Mouse (Mus musculus): ENCODE data around the gene Doc2g.

Doc2g gene

GRCm38 (mm10) chr19:3988750-3989149, 14.4 kb upstream of the Doc2g start:
- in situ Hi-C loops (cut with MboI; ENCODE audit: low sequenced_read_pairs), result no loop called here

GRCm38 (mm10) chr19:3990804-3991203, 12.3 kb upstream of the Doc2g start:
- in situ Hi-C loops (cut with MboI; ENCODE audit: low sequenced_read_pairs), result no loop called here

- in situ Hi-C loops (cut with MboI; ENCODE audit: low sequenced_read_pairs), result no loop called here
Measured at GRCm38 (mm10) chr19:3991562-3991961, 11.6 kb upstream of the Doc2g start.

GRCm38 (mm10) chr19:3991966-3992365, 11.1 kb upstream of the Doc2g start:
- in situ Hi-C loops (cut with MboI; ENCODE audit: low sequenced_read_pairs), result no loop called here

GRCm38 (mm10) chr19:3992416-3992815, 10.7 kb upstream of the Doc2g start, which contains the start of gene Tbx10:
Tbx10 (plus strand) TSS chr19:3992752.
- in situ Hi-C loops (cut with MboI; ENCODE audit: low sequenced_read_pairs), result no loop called here

- in situ Hi-C loops (cut with MboI; ENCODE audit: low sequenced_read_pairs), result no loop called here
Measured at GRCm38 (mm10) chr19:3994932-3995331, 8.2 kb upstream of the Doc2g start.

GRCm38 (mm10) chr19:3995505-3995904, 7.6 kb upstream of the Doc2g start:
- in situ Hi-C loops (cut with MboI; ENCODE audit: low sequenced_read_pairs), result no loop called here

GRCm38 (mm10) chr19:3996106-3996505, 7.0 kb upstream of the Doc2g start:
- in situ Hi-C loops (cut with MboI; ENCODE audit: low sequenced_read_pairs), result no loop called here

GRCm38 (mm10) chr19:3996747-3997146, 6.4 kb upstream of the Doc2g start:
- in situ Hi-C loops (cut with MboI; ENCODE audit: low sequenced_read_pairs), result no loop called here

GRCm38 (mm10) chr19:3997231-3997630, 5.9 kb upstream of the Doc2g start:
- in situ Hi-C loops (cut with MboI; ENCODE audit: low sequenced_read_pairs), result no loop called here

GRCm38 (mm10) chr19:3998335-3998734, 4.8 kb upstream of the Doc2g start:
- in situ Hi-C loops (cut with MboI; ENCODE audit: low sequenced_read_pairs), result no loop called here

- in situ Hi-C loops (cut with MboI; ENCODE audit: low sequenced_read_pairs), result no loop called here
Measured at GRCm38 (mm10) chr19:3999121-3999730, 3.9 kb upstream of the Doc2g start.

GRCm38 (mm10) chr19:4000119-4000900, 2.8 kb upstream of the Doc2g start, which contains the start of the genes Nudt8 and Gm49405:
Nudt8 (plus strand) TSS chr19:4000580.
Gm49405 (plus strand) TSS chr19:4000626.
- in situ Hi-C loops (cut with MboI; ENCODE audit: low sequenced_read_pairs), result no loop called here

GRCm38 (mm10) chr19:4000949-4001525, 2.1 kb upstream of the Doc2g start:
- in situ Hi-C loops (cut with MboI; ENCODE audit: low sequenced_read_pairs), result no loop called here

- in situ Hi-C loops (cut with MboI; ENCODE audit: low sequenced_read_pairs), result no loop called here
Measured at GRCm38 (mm10) chr19:4001752-4002151, 1.4 kb upstream of the Doc2g start.

GRCm38 (mm10) chr19:4003641-4004040, 528 bp downstream of the Doc2g start:
- in situ Hi-C loops (cut with MboI; ENCODE audit: low sequenced_read_pairs), result no loop called here

- in situ Hi-C loops (cut with MboI; ENCODE audit: low sequenced_read_pairs), result no loop called here
Measured at GRCm38 (mm10) chr19:4004331-4004730, 1.2 kb downstream of the Doc2g start.

- in situ Hi-C loops (cut with MboI; ENCODE audit: low sequenced_read_pairs), result no loop called here
Measured at GRCm38 (mm10) chr19:4005091-4005490, 2.0 kb downstream of the Doc2g start.

GRCm38 (mm10) chr19:4005971-4006370, 2.9 kb downstream of the Doc2g start:
- in situ Hi-C loops (cut with MboI; ENCODE audit: low sequenced_read_pairs), result no loop called here

GRCm38 (mm10) chr19:4011086-4011485, 8.0 kb downstream of the Doc2g start:
- in situ Hi-C loops (cut with MboI; ENCODE audit: low sequenced_read_pairs), result no loop called here

- in situ Hi-C loops (cut with MboI; ENCODE audit: low sequenced_read_pairs), result no loop called here
Measured at GRCm38 (mm10) chr19:4012432-4013022, 9.4 kb downstream of the Doc2g start, which contains the start of gene Ndufv1. Ndufv1 (minus strand) TSS chr19:4012806.

All from CH12F3 (cell line).